Mouse (Mus musculus): ENCODE results near the gene Wbp2nl. TPM values are rescaled to one million over a fixed set of nuclear protein-coding genes. Genes with fewer than 3 reads are reported as not detected.

Gene Wbp2nl
- polyA plus RNA-seq, 1 experiment from 2014 or later: not detected

- WGBS: 81% methylated on average over 4 of the region's 4 CpGs
Measured at GRCm38 (mm10) chr15:82347303-82347676, 48.5 kb downstream of the Wbp2nl start.

GRCm38 (mm10) chr15:82347852-82348251, 49.1 kb downstream of the Wbp2nl start:
- H3K9ac ChIP-seq (ENCODE audit: low read depth, low read length): no peak overlapping the region; the same call in 1 of the 2 replicates
- H3K9me3 ChIP-seq (ENCODE audit: control insufficient read depth, low read length): no peaks in the 10 kb centered on the region
- peak overlapping the region; percentile 96; the same call in 1 of the 2 replicates for H3K4me2 ChIP-seq (ENCODE audit: low read depth, low read length)
- peaks cover 13% of the 10 kb centered on the region for H3K4me1 ChIP-seq (ENCODE audit: control insufficient read depth, insufficient read depth, low read length)
- H3K4me3 ChIP-seq (ENCODE audit: low read depth, low read length): no peak overlapping the region
- no peak overlapping the region for H3K27ac ChIP-seq (replicated peaks; ENCODE audit: low read depth, low read length)
- peaks cover 49% of the 10 kb centered on the region for H3K36me3 ChIP-seq (ENCODE audit: control insufficient read depth, insufficient read depth, low read length)
- ATAC-seq (ENCODE audit: low read depth) (no peak), DNase-seq (ENCODE audit: low spot score) (no peak)
- H3K27me3 ChIP-seq (replicated peaks; ENCODE audit: control insufficient read depth, insufficient read depth, low read length): no peaks in the 10 kb centered on the region
- 94% methylated on average over 12 of the region's 12 CpGs for WGBS

More at GRCm38 (mm10) chr15:82347303-82347676, 48.5 kb downstream of the Wbp2nl start:
- Histone ChIP-seq H3K27ac (replicated peaks; ENCODE audit: low read depth, low read length) (0 out of 2 replicates have a peak overlapping the region, but pooled peaks have one; percentile 75), H3K27me3 (replicated peaks; ENCODE audit: control insufficient read depth, insufficient read depth, low read length) (no peaks in the 10 kb centered on the region), H3K4me3 (ENCODE audit: low read depth, low read length) (peak overlapping the region; percentile 71), H3K9ac (ENCODE audit: low read depth, low read length) (peak overlapping the region; percentile 79; the same call in 1 of the 2 replicates), H3K4me2 (ENCODE audit: low read depth, low read length) (peak overlapping the region; percentile 96), H3K36me3 (ENCODE audit: control insufficient read depth, insufficient read depth, low read length) (peaks cover 49% of the 10 kb centered on the region), H3K4me1 (ENCODE audit: control insufficient read depth, insufficient read depth, low read length) (peaks cover 10% of the 10 kb centered on the region; the same call in 1 of the 2 replicates), H3K9me3 (ENCODE audit: control insufficient read depth, low read length) (no peaks in the 10 kb centered on the region)
- DNase-seq (ENCODE audit: low spot score): no peak
- ATAC-seq (ENCODE audit: low read depth): no peak

- no peak for ATAC-seq (ENCODE audit: low read depth)
- no peak overlapping the region for H3K9ac ChIP-seq (ENCODE audit: low read depth, low read length)
- 91% methylated on average over 8 of the region's 8 CpGs for WGBS
Measured at GRCm38 (mm10) chr15:82348258-82348998, 49.7 kb downstream of the Wbp2nl start.

GRCm38 (mm10) chr15:82348999-82349341, 50.2 kb downstream of the Wbp2nl start:
- ATAC-seq (ENCODE audit: low read depth) (no peak), DNase-seq (ENCODE audit: low spot score) (no peak)
- Histone ChIP-seq H3K4me2 (ENCODE audit: low read depth, low read length) (no peak overlapping the region), H3K27me3 (replicated peaks; ENCODE audit: control insufficient read depth, insufficient read depth, low read length) (no peaks in the 10 kb centered on the region), H3K36me3 (ENCODE audit: control insufficient read depth, insufficient read depth, low read length) (peaks cover 41% of the 10 kb centered on the region), H3K4me3 (ENCODE audit: low read depth, low read length) (no peak overlapping the region), H3K27ac (replicated peaks; ENCODE audit: low read depth, low read length) (no peak overlapping the region), H3K9ac (ENCODE audit: low read depth, low read length) (no peak overlapping the region), H3K4me1 (ENCODE audit: control insufficient read depth, insufficient read depth, low read length) (peaks cover 18% of the 10 kb centered on the region), H3K9me3 (ENCODE audit: control insufficient read depth, low read length) (no peaks in the 10 kb centered on the region)
- 96% methylated on average over 2 of the region's 2 CpGs for WGBS

More at GRCm38 (mm10) chr15:82348258-82348998, 49.7 kb downstream of the Wbp2nl start:
- Histone ChIP-seq H3K9me3 (ENCODE audit: control insufficient read depth, low read length) (no peaks in the 10 kb centered on the region), H3K4me3 (ENCODE audit: low read depth, low read length) (no peak overlapping the region), H3K27me3 (replicated peaks; ENCODE audit: control insufficient read depth, insufficient read depth, low read length) (no peaks in the 10 kb centered on the region), H3K4me1 (ENCODE audit: control insufficient read depth, insufficient read depth, low read length) (peaks cover 18% of the 10 kb centered on the region), H3K36me3 (ENCODE audit: control insufficient read depth, insufficient read depth, low read length) (peaks cover 45% of the 10 kb centered on the region), H3K27ac (replicated peaks; ENCODE audit: low read depth, low read length) (no peak overlapping the region; the same call in 1 of the 2 replicates), H3K4me2 (ENCODE audit: low read depth, low read length) (no peak overlapping the region)
- no peak for DNase-seq (ENCODE audit: low spot score)

- Histone ChIP-seq H3K4me2 (ENCODE audit: low read depth, low read length) (no peak overlapping the region), H3K4me1 (ENCODE audit: control insufficient read depth, insufficient read depth, low read length) (peaks cover 18% of the 10 kb centered on the region)
- no peak for ATAC-seq (ENCODE audit: low read depth)
Measured at GRCm38 (mm10) chr15:82350349-82350748, 51.6 kb downstream of the Wbp2nl start.

GRCm38 (mm10) chr15:82351480-82351879, 52.7 kb downstream of the Wbp2nl start:
- Histone ChIP-seq H3K27ac (replicated peaks; ENCODE audit: low read depth, low read length) (no peak overlapping the region), H3K4me2 (ENCODE audit: low read depth, low read length) (no peak overlapping the region), H3K4me1 (ENCODE audit: control insufficient read depth, insufficient read depth, low read length) (peaks cover 18% of the 10 kb centered on the region), H3K36me3 (ENCODE audit: control insufficient read depth, insufficient read depth, low read length) (peaks cover 41% of the 10 kb centered on the region), H3K27me3 (replicated peaks; ENCODE audit: control insufficient read depth, insufficient read depth, low read length) (no peaks in the 10 kb centered on the region), H3K9ac (ENCODE audit: low read depth, low read length) (no peak overlapping the region), H3K9me3 (ENCODE audit: control insufficient read depth, low read length) (no peaks in the 10 kb centered on the region), H3K4me3 (ENCODE audit: low read depth, low read length) (no peak overlapping the region)
- ATAC-seq (ENCODE audit: low read depth): no peak
- 96% methylated on average over 3 of the region's 3 CpGs for WGBS
- DNase-seq (ENCODE audit: low spot score): no peak

More at GRCm38 (mm10) chr15:82350349-82350748, 51.6 kb downstream of the Wbp2nl start:
- WGBS: 87% methylated on average over 4 of the region's 4 CpGs
- no peak overlapping the region for H3K27ac ChIP-seq (replicated peaks; ENCODE audit: low read depth, low read length)
- DNase-seq (ENCODE audit: low spot score): no peak
- H3K4me3 ChIP-seq (ENCODE audit: low read depth, low read length): no peak overlapping the region
- H3K27me3 ChIP-seq (replicated peaks; ENCODE audit: control insufficient read depth, insufficient read depth, low read length): no peaks in the 10 kb centered on the region
- H3K9me3 ChIP-seq (ENCODE audit: control insufficient read depth, low read length): no peaks in the 10 kb centered on the region
- no peak overlapping the region for H3K9ac ChIP-seq (ENCODE audit: low read depth, low read length)
- H3K36me3 ChIP-seq (ENCODE audit: control insufficient read depth, insufficient read depth, low read length): peaks cover 41% of the 10 kb centered on the region

GRCm38 (mm10) chr15:82353078-82353744, 54.5 kb downstream of the Wbp2nl start:
- peak overlapping the region; percentile 92 for H3K9ac ChIP-seq (ENCODE audit: low read depth, low read length)
- ATAC-seq (ENCODE audit: low read depth) (no peak), DNase-seq (ENCODE audit: low spot score) (no peak)
- H3K27ac ChIP-seq (replicated peaks; ENCODE audit: low read depth, low read length): peak overlapping the region; percentile 80; the same call in 1 of the 2 replicates
- H3K36me3 ChIP-seq (ENCODE audit: control insufficient read depth, insufficient read depth, low read length): peaks cover 30% of the 10 kb centered on the region
- peak overlapping the region; percentile 84 for H3K4me3 ChIP-seq (ENCODE audit: low read depth, low read length)
- H3K4me1 ChIP-seq (ENCODE audit: control insufficient read depth, insufficient read depth, low read length): peaks cover 8% of the 10 kb centered on the region
- peak overlapping the region; percentile 73 for H3K4me2 ChIP-seq (ENCODE audit: low read depth, low read length)
- 27% methylated on average over 14 of the region's 14 CpGs for WGBS
- no peaks in the 10 kb centered on the region for H3K9me3 ChIP-seq (ENCODE audit: control insufficient read depth, low read length)
- no peaks in the 10 kb centered on the region for H3K27me3 ChIP-seq (replicated peaks; ENCODE audit: control insufficient read depth, insufficient read depth, low read length)

GRCm38 (mm10) chr15:82353745-82354113, 55.0 kb downstream of the Wbp2nl start:
- Histone ChIP-seq H3K27ac (replicated peaks; ENCODE audit: low read depth, low read length) (peak overlapping the region; percentile 80), H3K4me2 (ENCODE audit: low read depth, low read length) (peak overlapping the region; percentile 73), H3K9ac (ENCODE audit: low read depth, low read length) (peak overlapping the region; percentile 92), H3K4me1 (ENCODE audit: control insufficient read depth, insufficient read depth, low read length) (peaks cover 8% of the 10 kb centered on the region), H3K4me3 (ENCODE audit: low read depth, low read length) (peak overlapping the region; percentile 84), H3K27me3 (replicated peaks; ENCODE audit: control insufficient read depth, insufficient read depth, low read length) (no peaks in the 10 kb centered on the region), H3K36me3 (ENCODE audit: control insufficient read depth, insufficient read depth, low read length) (peaks cover 25% of the 10 kb centered on the region), H3K9me3 (ENCODE audit: control insufficient read depth, low read length) (no peaks in the 10 kb centered on the region)
- WGBS: under 1% methylated on average over 23 of the region's 23 CpGs
- DNase-seq (ENCODE audit: low spot score): no peak
- ATAC-seq (ENCODE audit: low read depth): peak; percentile 5; the same call in 1 of the 2 replicates

Measured in embryonic facial prominence, embryonic 14.5 days (tissue).